Mouse (Mus musculus): ENCODE data around the gene Tada2a. TPM values are rescaled to one million over a fixed set of nuclear protein-coding genes. Genes with fewer than 3 reads are reported as not detected.

Tada2a gene
- total and polyA plus RNA-seq, 2 experiments = 3.1 to 4.3 TPM

GRCm38 (mm10) chr11:84104036-84104435 lies 25.4 kb downstream of the Tada2a start:
- WGBS = 93% methylated on average over 6 of the region's 6 CpGs

GRCm38 (mm10) chr11:84101182-84101581 lies 28.2 kb downstream of the Tada2a start:
- Histone ChIP-seq H3K4me1 (ENCODE audit: control insufficient read depth, insufficient read depth, low read length) (no peaks in the 10 kb centered on the region), H3K27me3 (ENCODE audit: control insufficient read depth, insufficient read depth, low read length) (no peaks in the 10 kb centered on the region), H3K36me3 (ENCODE audit: control insufficient read depth, insufficient read depth, low read length) (peaks cover 37% of the 10 kb centered on the region), H3K4me3 (ENCODE audit: insufficient read depth, low read depth, low read length) (no peak overlapping the region), H3K9ac (ENCODE audit: low read depth, low read length) (no peak overlapping the region), H3K27ac (replicated peaks; ENCODE audit: insufficient read depth, low read depth, low read length) (no peak overlapping the region), H3K79me2 (ENCODE audit: control insufficient read depth, insufficient read depth, low read length) (no peaks in the 10 kb centered on the region)
- TF ChIP-seq POLR2A (IDR thresholded peaks at IDR 0.05; ENCODE audit: extremely low read depth, insufficient read depth, low read length) (no peak), CTCF (IDR thresholded peaks at IDR 0.05; ENCODE audit: low read depth, low read length) (no peak)
- DNase-seq (ENCODE audit: extremely low read depth, low read depth, low spot score) = no peak

More at GRCm38 (mm10) chr11:84104036-84104435, 25.4 kb downstream of the Tada2a start:
- TF ChIP-seq POLR2A (IDR thresholded peaks at IDR 0.05; ENCODE audit: extremely low read depth, insufficient read depth, low read length) = no peak
- TF ChIP-seq CTCF (IDR thresholded peaks at IDR 0.05; ENCODE audit: low read depth, low read length) = no peak
- Histone ChIP-seq H3K4me1 (ENCODE audit: control insufficient read depth, insufficient read depth, low read length) (no peaks in the 10 kb centered on the region), H3K9ac (ENCODE audit: low read depth, low read length) (no peak overlapping the region), H3K36me3 (ENCODE audit: control insufficient read depth, insufficient read depth, low read length) (peaks cover 55% of the 10 kb centered on the region), H3K79me2 (ENCODE audit: control insufficient read depth, insufficient read depth, low read length) (no peaks in the 10 kb centered on the region), H3K27me3 (ENCODE audit: control insufficient read depth, insufficient read depth, low read length) (no peaks in the 10 kb centered on the region), H3K27ac (replicated peaks; ENCODE audit: insufficient read depth, low read depth, low read length) (no peak overlapping the region), H3K4me3 (ENCODE audit: insufficient read depth, low read depth, low read length) (no peak overlapping the region)
- no peak for DNase-seq (ENCODE audit: extremely low read depth, low read depth, low spot score)

GRCm38 (mm10) chr11:84097251-84097998 lies 32.0 kb downstream of the Tada2a start:
- DNase-seq (ENCODE audit: extremely low read depth, low read depth, low spot score) = no peak
- TF ChIP-seq CTCF (IDR thresholded peaks at IDR 0.05; ENCODE audit: low read depth, low read length) = no peak
- no peak for TF ChIP-seq POLR2A (IDR thresholded peaks at IDR 0.05; ENCODE audit: extremely low read depth, insufficient read depth, low read length)

GRCm38 (mm10) chr11:84095084-84095483 lies 34.3 kb downstream of the Tada2a start:
- WGBS = 92% methylated on average over 4 of the region's 4 CpGs
- H3K27ac ChIP-seq (replicated peaks; ENCODE audit: insufficient read depth, low read depth, low read length) = no peak overlapping the region
- no peaks in the 10 kb centered on the region for H3K4me1 ChIP-seq (ENCODE audit: control insufficient read depth, insufficient read depth, low read length)
- H3K4me3 ChIP-seq (ENCODE audit: insufficient read depth, low read depth, low read length) = no peak overlapping the region
- no peaks in the 10 kb centered on the region for H3K79me2 ChIP-seq (ENCODE audit: control insufficient read depth, insufficient read depth, low read length)
- DNase-seq (ENCODE audit: extremely low read depth, low read depth, low spot score) = no peak
- no peaks in the 10 kb centered on the region for H3K27me3 ChIP-seq (ENCODE audit: control insufficient read depth, insufficient read depth, low read length)
- peaks cover 18% of the 10 kb centered on the region for H3K36me3 ChIP-seq (ENCODE audit: control insufficient read depth, insufficient read depth, low read length)
- H3K9ac ChIP-seq (ENCODE audit: low read depth, low read length) = no peak overlapping the region
- TF ChIP-seq CTCF (IDR thresholded peaks at IDR 0.05; ENCODE audit: low read depth, low read length) (no peak), POLR2A (IDR thresholded peaks at IDR 0.05; ENCODE audit: extremely low read depth, insufficient read depth, low read length) (no peak)

More at GRCm38 (mm10) chr11:84097251-84097998, 32.0 kb downstream of the Tada2a start:
- no peak overlapping the region for H3K27ac ChIP-seq (replicated peaks; ENCODE audit: insufficient read depth, low read depth, low read length)
- H3K27me3 ChIP-seq (ENCODE audit: control insufficient read depth, insufficient read depth, low read length) = no peaks in the 10 kb centered on the region
- H3K4me1 ChIP-seq (ENCODE audit: control insufficient read depth, insufficient read depth, low read length) = no peaks in the 10 kb centered on the region
- no peaks in the 10 kb centered on the region for H3K79me2 ChIP-seq (ENCODE audit: control insufficient read depth, insufficient read depth, low read length)
- peaks cover 24% of the 10 kb centered on the region; the same call in 1 of the 2 replicates for H3K36me3 ChIP-seq (ENCODE audit: control insufficient read depth, insufficient read depth, low read length)
- no peak overlapping the region for H3K9ac ChIP-seq (ENCODE audit: low read depth, low read length)
- 78% methylated on average over 5 of the region's 5 CpGs for WGBS
- no peak overlapping the region for H3K4me3 ChIP-seq (ENCODE audit: insufficient read depth, low read depth, low read length)

- Histone ChIP-seq H3K36me3 (ENCODE audit: control insufficient read depth, insufficient read depth, low read length) (peaks cover 27% of the 10 kb centered on the region), H3K79me2 (ENCODE audit: control insufficient read depth, insufficient read depth, low read length) (no peaks in the 10 kb centered on the region), H3K4me1 (ENCODE audit: control insufficient read depth, insufficient read depth, low read length) (no peaks in the 10 kb centered on the region), H3K27me3 (ENCODE audit: control insufficient read depth, insufficient read depth, low read length) (no peaks in the 10 kb centered on the region), H3K27ac (replicated peaks; ENCODE audit: insufficient read depth, low read depth, low read length) (no peak overlapping the region), H3K9ac (ENCODE audit: low read depth, low read length) (no peak overlapping the region), H3K4me3 (ENCODE audit: insufficient read depth, low read depth, low read length) (no peak overlapping the region)
- no peak for DNase-seq (ENCODE audit: extremely low read depth, low read depth, low spot score)
- TF ChIP-seq CTCF (IDR thresholded peaks at IDR 0.05; ENCODE audit: low read depth, low read length) (no peak), POLR2A (IDR thresholded peaks at IDR 0.05; ENCODE audit: extremely low read depth, insufficient read depth, low read length) (no peak)
- 90% methylated on average over 8 of the region's 8 CpGs for WGBS
Observed at GRCm38 (mm10) chr11:84090572-84090971, 38.8 kb downstream of the Tada2a start.

- Histone ChIP-seq H3K27me3 (ENCODE audit: control insufficient read depth, insufficient read depth, low read length) (no peaks in the 10 kb centered on the region), H3K27ac (replicated peaks; ENCODE audit: insufficient read depth, low read depth, low read length) (no peak overlapping the region), H3K9ac (ENCODE audit: low read depth, low read length) (no peak overlapping the region), H3K4me1 (ENCODE audit: control insufficient read depth, insufficient read depth, low read length) (no peaks in the 10 kb centered on the region), H3K79me2 (ENCODE audit: control insufficient read depth, insufficient read depth, low read length) (no peaks in the 10 kb centered on the region), H3K4me3 (ENCODE audit: insufficient read depth, low read depth, low read length) (no peak overlapping the region), H3K36me3 (ENCODE audit: control insufficient read depth, insufficient read depth, low read length) (peaks cover 11% of the 10 kb centered on the region)
- no peak for TF ChIP-seq CTCF (IDR thresholded peaks at IDR 0.05; ENCODE audit: low read depth, low read length)
- WGBS = 95% methylated on average over 5 of the region's 5 CpGs
- DNase-seq (ENCODE audit: extremely low read depth, low read depth, low spot score) = no peak
Observed at GRCm38 (mm10) chr11:84081901-84082300, 47.5 kb downstream of the Tada2a start.
